Mouse (Mus musculus): ENCODE results near the gene Ntrk3.

Ntrk3 gene

DNA sequence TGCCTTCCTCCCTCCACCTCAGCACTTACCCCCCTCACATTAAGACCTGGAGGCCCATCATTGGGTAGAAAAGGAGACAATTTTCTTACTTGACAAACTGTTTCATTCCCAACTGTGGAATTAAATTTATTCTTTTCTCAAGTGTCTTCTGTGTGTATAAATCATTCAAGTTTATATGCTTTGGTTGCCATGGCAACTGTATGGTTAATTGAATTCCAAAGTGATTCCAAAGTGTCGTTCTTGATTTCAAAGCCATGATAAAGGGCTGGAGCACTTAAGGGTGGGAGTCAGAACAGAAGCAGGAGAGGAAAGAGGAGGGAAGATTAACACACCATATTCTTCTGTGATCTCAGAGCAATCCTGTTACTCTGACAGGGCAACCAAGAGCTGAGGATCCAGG is 572.3 kb downstream of the Ntrk3 start:
- DNase-seq = no peak

DNA sequence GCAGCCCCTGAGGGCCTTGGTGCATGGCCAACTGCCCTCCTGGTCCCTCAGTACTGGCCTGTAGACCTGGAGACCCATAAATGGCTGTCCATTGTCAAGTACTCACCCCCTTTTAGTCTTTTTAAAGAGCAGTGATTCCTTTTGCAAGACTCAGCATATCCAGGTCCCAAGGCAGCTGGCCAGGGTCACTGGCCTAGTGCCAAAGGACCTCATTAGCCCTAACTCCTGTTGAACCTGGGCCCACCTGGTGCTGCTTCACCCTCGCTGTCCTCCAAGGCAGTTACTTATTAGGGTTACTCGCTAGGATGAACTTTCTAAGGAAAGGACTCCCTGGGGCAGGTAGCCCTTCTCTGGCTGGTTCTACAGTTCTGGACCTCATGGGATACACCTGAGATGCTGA is 579.9 kb downstream of the Ntrk3 start:
- DNase-seq = peak in 1 of 2 experiments; percentile 10

DNA sequence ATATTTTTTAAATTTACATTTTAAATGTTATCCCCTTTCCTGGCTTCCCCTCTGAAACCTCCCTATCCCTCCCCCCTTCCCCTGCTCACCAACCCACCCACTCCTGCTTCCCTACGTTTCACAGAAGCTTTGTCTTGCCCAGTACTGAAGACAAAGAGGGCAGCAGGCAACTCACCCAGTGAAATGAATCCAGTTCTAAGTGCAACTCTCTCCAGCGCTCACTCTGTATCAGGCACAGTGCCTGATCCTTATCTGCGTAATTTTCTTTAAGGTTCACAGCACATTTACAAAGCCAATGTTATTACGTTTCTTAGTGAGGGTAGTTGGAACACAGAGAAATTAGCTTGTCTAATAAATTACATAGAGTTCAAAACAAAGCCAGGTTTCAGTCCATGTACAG is 592.6 kb downstream of the Ntrk3 start:
- no peak for DNase-seq

DNA sequence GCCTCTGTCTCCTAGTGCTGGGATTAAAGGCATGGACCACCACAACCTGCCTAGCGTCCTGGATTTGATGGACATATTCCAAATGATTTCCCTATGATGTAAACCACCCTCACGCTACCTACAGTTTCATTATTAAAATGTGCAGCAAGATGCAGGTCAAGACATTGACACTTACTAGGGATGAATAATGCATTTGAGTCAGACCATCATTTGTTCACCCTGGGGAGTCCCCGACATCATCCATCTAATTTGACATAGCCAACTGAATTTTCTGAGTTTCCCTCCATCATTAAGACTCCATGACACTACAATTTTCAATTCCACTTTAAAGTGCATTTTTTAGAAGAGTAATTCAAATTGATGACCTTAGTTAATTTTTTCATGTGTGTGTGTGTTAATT is 593.0 kb downstream of the Ntrk3 start:
- DNase-seq = no peak

DNA sequence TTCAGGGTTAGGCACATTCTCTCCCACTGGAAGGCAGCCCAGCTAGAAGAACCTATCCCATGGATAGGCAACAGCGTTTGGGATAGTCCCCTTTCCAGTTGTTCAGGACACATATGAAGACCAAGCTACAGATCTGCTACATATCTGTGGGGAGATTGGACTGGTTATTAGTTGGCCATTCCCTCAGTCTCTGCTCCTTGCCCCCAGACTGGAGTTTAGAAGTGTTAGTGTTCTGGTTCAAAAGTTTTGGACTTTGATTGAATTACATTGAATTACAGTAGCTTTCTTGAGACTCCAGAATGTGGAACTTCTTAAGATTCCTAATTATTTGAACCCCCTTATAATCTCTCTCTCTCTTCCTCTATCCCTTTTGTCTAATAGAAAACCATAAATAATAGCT is 607.8 kb downstream of the Ntrk3 start:
- no peak for DNase-seq

All from cerebellum, postnatal 14 days (tissue).